Mouse (Mus musculus) gastrocnemius, adult 8-10 months (tissue): ENCODE measurements at regions not wholly inside any gene's neighbourhood (a gene's known extent, or its start where the extent isn't known, plus 50 kb on each side); places are given as distances from the start of the nearest gene placed in this dataset.

ENCODE experiments used
- DNase-seq, 2 experiments: peaks; one replicate each; pipeline ENCODE4 v3.0.0; 2022; ENCODE audit warnings: low spot score in 2 of 2

DNA sequence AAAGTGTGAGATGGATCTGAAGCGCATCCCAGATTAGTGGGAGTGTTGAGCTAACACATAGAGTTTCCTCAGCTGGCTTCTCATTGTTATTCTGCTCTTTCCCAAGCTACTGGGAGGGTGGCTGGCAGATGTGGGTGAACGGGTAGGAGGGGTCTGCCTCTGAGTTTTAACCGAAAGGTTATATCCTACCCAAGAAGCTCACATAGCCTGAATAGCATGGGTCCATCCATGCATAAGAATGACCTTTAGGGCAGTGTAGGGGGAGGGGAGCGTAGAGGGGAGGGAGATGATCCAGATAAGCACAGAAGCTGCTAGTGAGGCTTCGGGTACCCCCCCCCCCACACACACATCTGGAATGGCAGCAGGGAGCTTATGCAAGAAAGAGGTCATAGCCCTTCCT lies 113.2 kb upstream of the Sh3bp4 start:
- DNase-seq: no peak

DNA sequence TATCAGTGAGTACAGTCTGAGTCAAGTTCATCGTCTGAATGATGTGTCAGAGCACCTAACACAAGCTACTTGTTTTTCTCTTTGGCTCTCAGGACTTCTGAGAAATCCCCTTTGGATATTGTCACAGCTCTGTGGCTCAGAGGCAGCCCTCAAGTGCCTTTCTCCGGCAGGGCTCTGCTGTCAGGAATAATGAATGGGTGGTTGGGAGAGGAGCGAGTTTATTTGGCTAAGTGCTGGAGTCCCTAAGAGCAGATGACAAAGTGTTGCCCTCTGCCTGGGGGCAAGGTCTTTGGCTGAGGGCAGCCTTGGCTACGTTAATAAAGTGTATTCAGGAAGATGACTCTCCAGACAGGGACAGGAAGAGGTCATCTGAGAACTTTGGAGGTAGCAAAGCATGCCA lies 110.5 kb upstream of the Sh3bp4 start:
- no peak for DNase-seq

DNA sequence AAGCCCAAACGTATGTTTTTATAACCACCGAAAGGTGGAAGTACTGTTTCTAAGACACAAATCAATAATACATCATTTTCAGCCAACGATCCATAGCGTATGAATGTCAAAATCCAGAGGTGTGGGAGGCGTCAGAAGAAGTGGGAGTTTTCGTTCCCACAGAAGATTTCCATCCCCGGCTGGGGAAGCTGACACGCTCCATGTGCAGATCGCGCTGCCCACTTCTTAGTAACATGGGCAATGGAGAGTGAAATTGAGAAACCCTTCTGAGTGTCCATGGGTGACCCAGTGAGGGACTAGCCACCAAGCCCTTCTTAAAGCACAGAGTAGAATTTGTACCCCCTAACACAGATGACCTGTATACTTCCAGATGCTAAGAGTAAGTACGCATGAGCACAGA lies 110.1 kb upstream of the Sh3bp4 start:
- DNase-seq: no peak

DNA sequence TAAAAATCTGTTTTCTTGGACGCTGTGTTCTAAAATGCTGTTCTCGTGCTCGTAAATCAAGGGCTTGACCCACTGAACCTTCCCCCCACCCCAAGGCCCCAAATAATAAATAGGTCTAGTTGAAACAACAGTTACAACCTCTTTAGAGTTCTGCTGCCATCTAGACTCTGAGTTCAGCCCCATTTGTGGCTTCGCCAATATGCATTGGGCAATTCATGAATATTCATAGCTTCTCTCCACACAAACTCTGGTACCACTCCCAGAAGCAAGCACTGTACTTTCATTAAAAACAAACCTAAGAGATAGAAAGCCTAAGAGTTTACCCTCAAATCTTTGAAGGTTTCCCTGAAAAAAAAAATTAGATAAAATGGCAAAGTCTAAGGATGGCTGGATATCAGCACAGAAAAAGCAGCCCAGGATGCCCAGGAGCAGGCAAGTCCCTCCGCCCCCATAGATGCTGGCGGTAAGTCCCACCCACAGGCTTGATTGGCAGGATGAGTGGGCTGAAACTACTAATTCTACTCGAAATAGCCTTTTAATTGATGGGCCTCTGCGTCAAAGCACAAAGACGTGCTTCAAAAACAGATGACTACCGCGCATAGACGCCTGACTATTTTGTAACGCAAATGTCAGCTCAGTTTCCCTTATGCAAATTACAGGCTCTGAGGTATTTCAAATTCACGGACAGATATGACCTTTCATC lies 106.0 kb upstream of the Sh3bp4 start:
- DNase-seq: no peak

DNA sequence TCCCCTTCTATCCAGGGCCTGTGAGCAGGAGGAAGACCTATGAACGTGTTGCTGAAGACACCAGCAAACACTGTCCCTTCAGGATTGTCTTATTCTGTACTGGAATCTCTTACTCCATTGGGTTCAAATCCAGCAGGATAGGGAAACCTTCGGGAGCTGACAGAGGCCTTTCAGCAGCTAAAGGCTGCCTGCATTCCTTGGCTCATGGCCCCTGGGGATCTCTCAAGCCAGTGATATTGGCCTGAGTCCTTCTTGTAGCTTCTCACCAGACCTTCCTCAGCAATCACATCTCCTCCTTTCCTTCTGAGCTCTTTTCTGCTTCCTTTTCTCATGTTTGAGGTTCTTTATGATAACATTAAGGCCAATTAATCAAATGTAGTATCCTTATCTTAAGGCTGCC lies 103.8 kb upstream of the Sh3bp4 start:
- no peak for DNase-seq

DNA sequence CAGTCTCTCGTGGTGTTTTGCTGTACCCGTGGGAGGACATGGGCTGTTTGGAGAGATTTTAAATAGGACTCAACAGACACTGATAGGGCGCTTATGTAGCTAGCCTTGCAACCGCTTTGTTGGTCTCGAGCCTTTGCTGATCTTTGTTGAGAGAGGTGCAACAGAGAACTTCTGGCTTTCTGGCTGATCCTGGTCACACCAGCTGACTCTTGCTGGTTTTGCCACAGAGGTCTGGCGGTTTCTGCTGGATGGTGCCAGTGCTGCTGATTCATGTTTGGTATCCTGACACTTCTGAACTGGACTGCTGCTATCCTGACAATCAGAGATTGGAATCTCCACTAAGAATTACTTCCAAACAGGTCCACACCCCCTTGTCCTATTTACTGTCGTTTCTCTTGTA lies 102.1 kb upstream of the Sh3bp4 start:
- no peak for DNase-seq

DNA sequence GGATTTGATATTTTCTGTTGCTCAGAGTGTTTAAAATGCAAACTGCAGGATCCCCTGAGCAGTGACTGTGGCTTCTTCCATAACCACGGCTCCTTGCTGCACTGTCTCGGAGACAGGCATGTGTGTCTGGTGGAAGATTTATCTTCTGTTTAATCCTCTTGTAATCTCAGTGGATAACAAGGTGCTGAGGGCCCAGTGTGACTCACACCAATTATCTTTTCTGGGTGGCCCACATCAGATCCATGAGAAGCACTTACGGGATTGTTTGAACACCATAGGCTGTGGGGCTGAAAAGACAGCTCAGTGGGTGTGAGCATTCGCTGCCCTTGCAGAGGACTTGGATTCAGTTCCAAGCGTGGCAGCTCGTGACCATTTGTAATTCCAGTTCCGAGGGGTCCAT lies 101.2 kb upstream of the Sh3bp4 start:
- no peak for DNase-seq

DNA sequence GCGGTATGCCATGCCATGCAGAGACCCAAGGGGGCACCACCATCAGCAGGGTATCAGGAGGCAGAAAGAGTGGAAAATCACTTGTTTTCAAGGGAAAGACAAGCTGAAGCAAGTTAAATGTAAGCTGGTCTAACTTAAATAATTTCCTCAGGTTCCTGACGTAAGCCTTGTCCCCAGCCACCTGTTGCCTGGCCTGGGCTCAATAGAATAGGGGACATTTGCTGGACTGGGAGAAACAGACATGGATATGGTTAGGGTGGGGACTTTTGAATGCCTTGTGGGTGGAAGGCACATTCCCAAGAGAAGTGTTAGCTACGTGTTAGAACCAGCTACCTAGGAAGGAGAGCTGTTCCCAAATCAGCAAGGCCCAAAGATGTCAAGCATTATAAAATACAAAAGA lies 100.6 kb upstream of the Sh3bp4 start:
- no peak for DNase-seq

DNA sequence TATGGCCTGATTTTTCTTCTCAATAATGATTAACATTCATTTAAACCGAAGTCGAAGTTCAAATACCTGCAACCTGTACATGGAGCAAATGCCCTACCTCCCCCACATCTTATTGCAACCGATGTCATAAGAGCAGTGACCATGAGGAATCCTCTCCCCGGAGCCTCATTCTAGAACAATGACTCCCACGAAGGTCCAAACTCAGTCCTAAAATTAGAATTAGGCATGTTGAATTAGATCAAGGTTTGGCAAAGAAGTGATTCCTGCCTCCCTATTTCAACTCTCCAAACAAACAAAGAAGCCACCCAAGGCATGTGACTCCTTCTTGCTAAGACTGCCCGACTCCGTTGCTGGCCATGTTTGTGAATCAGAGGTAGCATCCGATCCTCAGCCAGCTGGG lies 94.1 kb upstream of the Sh3bp4 start:
- DNase-seq: no peak

DNA sequence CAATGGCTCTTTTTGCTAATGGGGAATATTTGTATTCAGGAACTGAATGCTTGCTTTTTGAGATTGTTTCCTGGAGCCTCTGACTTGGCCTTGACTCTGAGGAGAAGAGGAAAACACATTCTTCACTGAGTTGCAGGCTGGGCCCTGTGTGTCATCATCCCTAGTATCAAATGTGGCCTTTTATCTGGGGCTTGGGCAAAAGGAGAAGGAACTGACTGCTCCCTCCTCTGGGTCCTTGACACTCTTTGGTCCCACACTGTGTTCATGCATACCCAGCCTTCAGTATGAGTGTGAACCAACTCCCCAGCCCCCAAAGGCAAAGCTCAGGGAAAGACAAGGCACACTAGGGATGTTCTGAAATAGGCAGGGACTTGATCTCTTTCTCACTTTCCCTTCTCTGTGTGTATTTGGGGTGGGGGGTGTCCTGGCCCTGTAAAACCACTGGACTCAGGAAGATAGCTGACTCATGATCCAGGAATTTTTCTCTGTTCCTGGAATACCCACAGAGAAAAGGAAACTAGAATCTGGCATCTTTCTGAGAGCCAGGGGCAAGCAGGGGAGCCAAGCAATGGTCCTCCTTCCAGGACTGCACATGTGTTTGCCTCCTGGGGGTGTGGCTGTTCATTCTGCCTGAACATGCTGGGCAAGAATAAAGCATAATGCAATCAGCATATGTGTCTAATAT lies 82.1 kb upstream of the Sh3bp4 start:
- no peak for DNase-seq

DNA sequence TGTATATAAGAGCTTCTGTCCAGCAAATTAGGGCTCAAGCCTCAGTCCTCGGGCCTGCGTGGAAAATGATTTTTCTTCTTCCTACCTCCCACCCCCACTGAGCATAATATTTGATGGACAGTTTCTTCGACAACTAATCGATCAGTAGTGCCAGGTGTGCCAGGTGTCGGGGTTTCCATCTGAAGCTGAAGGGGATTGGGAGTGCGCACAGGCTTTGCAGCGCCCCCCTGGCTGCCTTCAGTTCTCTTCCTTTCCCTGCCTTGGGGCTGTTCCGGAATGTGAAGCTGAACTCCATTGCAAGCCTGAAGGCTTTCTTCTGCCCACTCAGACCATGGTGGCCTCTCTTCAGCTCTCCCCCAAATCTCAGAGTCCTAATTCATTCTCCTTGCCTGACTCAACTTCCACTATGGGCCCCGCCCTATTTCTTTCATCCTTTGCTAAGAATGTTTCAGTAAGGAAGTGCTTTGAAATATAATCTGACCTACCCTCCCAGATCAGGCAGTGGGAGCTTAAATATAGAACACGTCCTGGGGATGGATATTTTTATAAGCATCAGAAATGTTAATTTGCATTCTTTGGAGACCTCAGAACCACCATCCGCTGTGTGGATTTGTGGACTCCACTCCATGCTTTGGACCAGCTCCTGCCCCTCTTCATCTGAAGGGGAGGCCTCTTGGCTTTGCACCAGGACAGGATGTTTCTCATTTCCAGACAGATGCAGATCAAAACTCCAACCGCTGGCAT lies 75.5 kb upstream of the Sh3bp4 start:
- DNase-seq: no peak

DNA sequence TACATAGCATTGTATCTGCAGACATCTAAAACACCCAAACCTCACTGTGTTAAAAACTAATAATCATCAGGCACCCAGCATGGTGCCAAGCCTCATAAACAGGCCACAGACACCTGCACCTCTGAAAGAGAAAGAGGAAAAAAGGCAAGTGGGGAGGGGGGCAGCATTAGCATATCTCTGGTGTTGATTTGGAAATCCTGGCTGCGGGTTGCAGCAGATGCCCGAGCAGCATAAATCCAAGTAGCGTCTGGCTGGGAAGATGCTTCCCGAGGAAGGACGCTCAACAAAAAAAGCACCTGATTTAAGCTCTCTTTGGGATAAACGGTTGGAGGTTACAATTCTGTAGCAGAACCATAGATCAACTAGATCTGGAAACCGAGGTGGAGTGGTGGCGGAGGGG lies 74.3 kb upstream of the Sh3bp4 start:
- DNase-seq: no peak

DNA sequence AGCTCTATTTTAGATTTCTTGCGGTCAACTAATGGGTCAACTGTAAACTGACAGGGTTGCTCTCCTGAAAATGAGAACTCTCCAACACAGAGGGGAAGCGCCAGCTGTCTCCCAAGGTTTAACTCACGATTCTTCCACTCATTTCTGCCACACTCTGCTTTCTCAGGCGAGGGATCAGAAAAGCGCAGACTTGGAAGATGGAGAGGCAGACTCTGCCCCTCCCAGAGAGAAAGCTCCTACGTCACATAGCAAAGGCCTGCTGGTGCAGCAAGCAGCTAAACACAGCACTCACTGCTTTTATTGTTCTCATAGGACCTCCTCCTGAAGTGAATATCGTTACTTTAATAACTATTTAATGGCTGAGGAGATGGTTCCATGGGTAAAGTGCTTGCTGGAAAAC lies 73.6 kb upstream of the Sh3bp4 start:
- no peak for DNase-seq

DNA sequence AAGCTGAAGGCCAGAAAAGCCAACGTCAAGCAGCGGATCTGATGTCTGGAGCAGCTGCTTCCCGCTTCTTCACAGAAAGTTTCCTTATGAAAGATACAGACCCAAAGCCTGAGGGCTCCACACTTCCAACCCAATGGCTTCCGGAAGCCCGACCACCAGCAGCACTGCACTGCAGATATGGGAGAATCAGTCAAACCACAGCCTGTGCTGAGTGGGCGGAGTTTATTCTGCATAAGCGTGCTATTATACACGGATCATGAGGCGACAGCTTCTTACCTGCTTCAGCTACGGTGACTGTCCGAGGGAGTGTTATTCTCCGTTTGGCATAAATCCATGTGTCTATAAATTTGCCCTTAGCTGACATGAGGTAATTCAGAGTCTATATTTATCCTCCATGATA lies 72.4 kb upstream of the Sh3bp4 start:
- no peak for DNase-seq

DNA sequence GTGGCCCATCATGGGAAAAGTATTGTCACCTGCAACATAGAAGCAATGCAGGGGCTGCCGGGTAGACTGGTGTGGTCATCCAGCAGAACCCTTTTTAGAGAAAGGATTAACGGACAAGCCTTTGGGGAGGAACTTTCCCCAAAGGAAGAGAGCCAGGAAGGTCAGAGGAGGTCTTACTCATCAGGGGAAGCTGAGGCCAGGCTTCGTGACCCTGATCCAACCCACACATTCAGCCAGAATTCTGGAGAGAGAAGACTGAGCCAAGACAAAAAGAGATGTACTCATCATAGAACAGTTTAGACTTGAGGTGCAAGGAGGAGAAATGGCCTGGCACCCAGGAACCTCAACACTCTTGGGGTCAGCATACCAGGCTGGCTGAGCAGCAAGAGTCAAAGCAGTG lies 67.9 kb upstream of the Sh3bp4 start:
- DNase-seq: peak; percentile 14 to 27

DNA sequence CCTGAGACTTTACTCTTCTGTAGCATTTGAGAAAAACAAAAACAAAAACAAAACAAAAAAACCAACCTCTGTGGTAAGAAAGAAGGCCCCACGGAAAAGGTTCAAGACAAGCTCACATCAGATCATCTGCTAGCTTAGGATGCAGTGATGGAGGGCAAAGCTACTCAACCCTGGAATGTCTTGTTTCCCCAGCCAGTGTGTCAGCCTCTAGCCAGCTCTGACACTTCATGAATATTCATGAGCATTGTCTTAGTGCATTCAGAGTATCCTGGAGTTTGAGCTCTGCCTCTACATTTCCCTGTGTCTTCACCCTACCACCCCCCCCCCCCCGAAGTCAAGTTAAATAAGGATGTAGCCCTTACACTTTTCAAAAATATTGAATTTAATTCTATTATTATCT lies 66.5 kb upstream of the Sh3bp4 start:
- no peak for DNase-seq

DNA sequence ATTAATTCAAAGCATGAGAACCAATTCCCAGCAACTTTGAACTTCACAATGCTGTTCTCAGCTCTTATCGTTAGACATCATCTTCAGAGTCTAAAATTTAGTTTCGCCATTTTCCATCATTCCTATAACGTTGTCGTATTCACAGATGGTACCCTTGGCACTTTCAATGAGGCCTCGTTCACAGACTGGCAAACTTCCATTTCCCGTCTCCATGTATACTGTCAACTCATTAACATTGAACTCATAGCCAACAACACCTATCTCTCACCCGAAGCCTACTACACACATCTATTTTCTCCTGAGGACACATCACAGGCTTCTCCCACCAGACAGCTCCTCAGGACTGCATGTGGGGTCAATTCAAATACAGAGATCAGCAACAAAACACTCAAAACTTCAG lies 62.7 kb upstream of the Sh3bp4 start:
- DNase-seq: no peak

DNA sequence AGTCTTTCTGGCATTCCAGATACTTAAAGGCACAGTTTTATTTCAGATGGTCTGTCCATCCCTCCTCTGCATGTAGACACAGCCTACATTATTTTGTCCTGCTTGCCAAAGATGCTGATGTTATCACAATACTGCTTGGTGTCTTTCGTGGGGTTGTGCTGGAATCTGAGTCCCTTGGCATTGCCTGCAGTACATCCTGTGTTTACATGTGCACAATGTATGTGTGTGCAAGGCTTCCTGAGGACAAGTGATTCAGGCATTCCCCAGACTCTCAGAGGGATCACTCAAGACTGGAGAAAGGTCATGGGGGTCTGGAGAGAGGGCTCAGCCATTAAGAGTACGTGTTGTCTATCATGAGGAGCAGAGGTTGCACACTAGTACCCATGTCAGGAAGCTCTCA lies 60.0 kb upstream of the Sh3bp4 start:
- DNase-seq: no peak

DNA sequence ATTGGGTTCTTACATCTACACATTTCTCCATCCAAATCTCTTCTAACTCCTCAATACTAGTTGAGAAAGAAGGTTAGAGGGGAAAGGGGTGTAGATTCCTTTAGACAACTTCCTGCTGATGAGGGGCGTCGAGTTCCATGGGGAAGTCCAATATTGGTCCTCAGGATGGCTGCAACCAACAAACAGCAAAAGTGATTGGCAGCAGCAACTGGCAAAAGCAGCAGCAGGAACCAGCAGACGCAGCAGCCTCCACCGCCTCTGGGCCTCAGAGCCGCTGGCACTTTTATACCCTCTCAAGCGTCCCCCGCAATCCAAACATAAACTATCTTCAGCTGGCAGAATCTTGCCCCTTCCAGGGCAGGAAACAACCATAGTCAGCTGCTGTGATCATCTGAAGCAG lies 58.8 kb upstream of the Sh3bp4 start:
- no peak for DNase-seq

DNA sequence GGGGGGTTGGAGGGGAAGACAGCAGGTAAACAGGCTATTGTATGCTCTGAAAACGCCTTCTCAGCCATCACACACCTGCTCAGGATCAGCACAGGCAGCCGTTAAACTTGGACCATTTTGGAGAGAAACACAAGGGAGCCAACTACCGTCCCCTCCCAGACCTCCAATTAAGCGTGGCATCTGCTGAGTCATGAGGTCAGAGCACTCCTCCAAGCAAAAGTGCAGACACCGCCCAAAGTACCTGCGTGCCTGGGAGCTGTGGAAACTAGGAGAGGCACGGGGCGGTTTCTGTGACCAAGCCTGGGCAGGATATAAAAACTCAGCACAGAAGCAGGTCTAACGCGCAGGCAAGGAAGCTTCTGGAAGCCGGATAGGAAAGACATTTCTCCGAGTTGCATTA lies 54.8 kb upstream of the Sh3bp4 start:
- DNase-seq: no peak

DNA sequence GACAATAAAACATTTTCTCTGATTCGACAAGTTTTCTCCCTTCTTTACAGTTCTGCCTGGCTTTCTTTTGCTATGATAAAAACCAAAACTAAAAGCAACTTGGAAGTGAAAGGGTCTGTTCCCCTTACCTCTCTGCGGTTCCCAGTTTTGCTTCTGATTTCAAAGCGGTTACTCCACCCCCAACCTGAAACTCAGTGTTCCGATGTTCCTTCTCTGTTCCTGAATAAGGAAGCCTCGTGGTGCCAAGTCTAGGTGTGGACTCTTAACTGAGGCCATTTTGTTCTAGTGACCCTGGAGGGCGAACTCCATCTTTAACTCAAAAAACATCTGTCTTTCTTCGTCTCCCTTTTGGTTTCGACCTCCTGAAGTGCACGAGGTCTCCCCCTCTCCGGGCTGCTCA lies 54.4 kb upstream of the Sh3bp4 start:
- DNase-seq: no peak

DNA sequence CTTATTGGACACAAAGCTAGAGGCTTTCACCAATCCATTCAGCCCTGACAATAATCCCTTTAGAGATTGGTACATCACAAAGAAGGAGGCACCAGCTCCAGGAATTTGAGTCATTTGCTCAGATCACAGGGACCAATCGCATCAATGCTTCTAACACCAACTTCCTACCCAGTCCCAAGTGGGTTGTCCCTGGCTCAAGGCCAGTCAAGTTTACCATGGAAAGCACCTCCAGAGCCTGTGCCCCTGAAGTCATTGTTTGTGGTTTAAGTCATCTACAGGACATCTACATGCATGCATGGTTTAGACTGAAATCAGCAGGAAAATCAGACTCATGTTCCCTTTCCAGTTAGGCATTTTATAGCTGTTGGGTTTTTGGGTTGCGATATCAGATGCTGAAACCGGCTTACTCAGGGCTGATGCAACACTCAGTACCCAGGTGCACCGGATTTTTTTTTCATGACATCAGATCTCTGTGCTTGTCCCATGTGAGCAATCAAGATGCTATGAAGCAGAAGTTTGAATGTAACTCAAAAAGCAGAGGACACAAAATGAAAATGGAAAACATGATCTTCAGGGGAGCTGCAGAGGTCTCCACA lies 50.3 kb upstream of the Sh3bp4 start:
- no peak for DNase-seq
